In the genomic region with DNA sequence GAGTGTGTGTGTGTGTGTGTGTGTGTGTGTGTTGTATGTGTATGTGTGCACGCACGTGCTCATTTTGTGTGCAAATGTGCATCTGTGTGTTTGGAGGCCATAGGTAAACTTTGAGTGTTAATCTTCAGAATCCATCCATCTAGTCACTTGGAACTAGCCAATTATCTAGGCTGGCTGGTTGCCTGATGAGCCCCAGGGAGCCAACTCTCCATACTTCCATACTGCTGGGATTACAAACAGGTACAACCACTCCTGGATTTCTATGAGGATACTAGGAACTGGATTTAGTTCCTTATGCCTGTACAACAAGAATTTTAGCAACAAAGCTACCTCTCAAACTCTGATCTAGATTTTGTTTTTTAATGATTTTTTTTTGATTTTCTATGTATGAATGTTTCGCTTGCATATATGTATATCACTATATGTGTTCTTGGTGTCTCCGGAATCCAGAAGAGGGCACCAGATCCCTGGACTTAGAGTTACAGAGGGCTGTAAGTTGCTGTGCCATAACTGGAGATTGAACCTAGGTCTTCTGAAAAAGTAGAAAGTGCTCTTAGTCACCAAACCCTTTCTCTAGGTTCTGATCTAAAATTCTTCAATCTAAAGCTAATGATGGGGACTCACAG, we compare ENCODE assay signal across 12 mouse cellular contexts. TPM values are rescaled to one million over a fixed set of nuclear protein-coding genes. Genes with fewer than 3 reads are reported as not detected.
A peak's percentile ranks its signal among the peaks of the same experiment; 100 is the strongest.
DNase-seq lines count a peak whose midpoint lies in the region; ATAC-seq and TF ChIP-seq lines count a peak whose summit lies in the region.
"Had no signal": no experiment of that assay in that cellular context is flagged by ENCODE, and none has a peak within 500 bp of the region (broad histone marks: within the 10 kb centered on the region; RNA-seq: fewer than 3 reads in every experiment).

No protein-coding gene starts in this region.

- WGBS in forebrain, postnatal 0 days: 95% methylated on average over 4 of the region's 4 CpGs
- 95% methylated on average over 4 of the region's 4 CpGs for WGBS in forebrain, embryonic 13.5 days

- intact Hi-C loops in left cerebral cortex, adult 2 months (cut with DNase I): no loop called here

- H3K9ac ChIP-seq in forebrain, postnatal 0 days: no peak overlapping the region
- no peak overlapping the region for H3K9ac ChIP-seq in forebrain, embryonic 13.5 days
- H3K9ac ChIP-seq: liver, embryonic 13.5 days had no signal

- TF ChIP-seq CTCF in forebrain, postnatal 0 days (IDR thresholded peaks at IDR 0.05; ENCODE audit: low read depth): peak; percentile 37; the same call in 1 of the 2 replicates
- peak; percentile 32 for TF ChIP-seq CTCF in left cerebral cortex, adult 2 months (IDR thresholded peaks at IDR 0.05)
- TF ChIP-seq CTCF in Patski (IDR thresholded peaks at IDR 0.05): peak; percentile 56

- no peaks in the 10 kb centered on the region for H3K36me3 ChIP-seq in forebrain, postnatal 0 days (ENCODE audit: insufficient read depth)
- no peaks in the 10 kb centered on the region for H3K36me3 ChIP-seq in forebrain, embryonic 13.5 days (ENCODE audit: poor library complexity, severe bottlenecking)
- H3K36me3 ChIP-seq: liver, embryonic 13.5 days had no signal

- POLR2A ChIA-PET in Patski (lab: Charles Lee): no interaction called here

- no peak overlapping the region for H3K4me3 ChIP-seq in forebrain, postnatal 0 days (ENCODE audit: low read depth, low read length)
- H3K4me3 ChIP-seq in forebrain, embryonic 13.5 days: no peak overlapping the region
- no peak overlapping the region for H3K4me3 ChIP-seq in left cerebral cortex, adult 2 months
- H3K4me3 ChIP-seq: liver, embryonic 13.5 days had no signal

- H3K27me3 ChIP-seq in forebrain, postnatal 0 days (ENCODE audit: insufficient read depth, low read length): no peaks in the 10 kb centered on the region
- no peaks in the 10 kb centered on the region for H3K27me3 ChIP-seq in forebrain, embryonic 13.5 days
- H3K27me3 ChIP-seq in Patski: no peaks in the 10 kb centered on the region
- H3K27me3 ChIP-seq: liver, embryonic 13.5 days had no signal

- peak; percentile 45 for DNase-seq in forebrain, postnatal 0 days
- DNase-seq in left cerebral cortex, adult 2 months (ENCODE audit: extremely low spot score in 1 of 2, low spot score in 2 of 2): no peak
- no peak for DNase-seq in left cerebral cortex, adult 8-10 months (ENCODE audit: low spot score in 2 of 2)
- peak; percentile 44 for DNase-seq in 3T3-L1 (ENCODE audit: low read depth, low spot score)
- DNase-seq in Patski (ENCODE audit: low read depth, low spot score): no peak
- no peak for DNase-seq in adipocyte (ENCODE audit: low spot score)
- DNase-seq: adrenal gland, adult 8-10 months; gastrocnemius, postnatal 36 days; liver, embryonic 13.5 days had no signal

- no peaks in the 10 kb centered on the region for H3K9me3 ChIP-seq in forebrain, postnatal 0 days (ENCODE audit: low read length)
- H3K9me3 ChIP-seq in forebrain, embryonic 13.5 days (replicated peaks): no peaks in the 10 kb centered on the region
- H3K9me3 ChIP-seq: liver, embryonic 13.5 days had no signal

- ATAC-seq in forebrain, postnatal 0 days: peak; percentile 51; the same call in 1 of the 2 replicates
- no peak for ATAC-seq in forebrain, embryonic 13.5 days
- no peak for ATAC-seq in Patski
- no peak for ATAC-seq in erythroid progenitor cell, adult 5-6 weeks (replicated peaks; ENCODE audit: low FRiP score, poor library complexity, severe bottlenecking)
- ATAC-seq: CD4-positive, CD25-positive, alpha-beta regulatory T cell, adult 4 months had no signal

- no peaks in the 10 kb centered on the region for H3K4me1 ChIP-seq in forebrain, postnatal 0 days (ENCODE audit: insufficient read depth)
- no peaks in the 10 kb centered on the region for H3K4me1 ChIP-seq in forebrain, embryonic 13.5 days
- H3K4me1 ChIP-seq: liver, embryonic 13.5 days had no signal

- H3K27ac ChIP-seq in forebrain, postnatal 0 days (ENCODE audit: low read depth, low read length): no peak overlapping the region
- no peak overlapping the region for H3K27ac ChIP-seq in forebrain, embryonic 13.5 days
- H3K27ac ChIP-seq in left cerebral cortex, adult 2 months: no peak overlapping the region
- H3K27ac ChIP-seq: liver, embryonic 13.5 days had no signal

- CTCF ChIA-PET in Patski (lab: Charles Lee): interaction anchor here (1.0 to 5.2 kb wide), 9 partner anchors 7 to 369 kb away, joined by 3 to 19 read pairs (median 4); no protein-coding TSS in a partner anchor

- no peak overlapping the region for H3K4me2 ChIP-seq in forebrain, postnatal 0 days (ENCODE audit: low read depth)
- H3K4me2 ChIP-seq in forebrain, embryonic 13.5 days: no peak overlapping the region
- H3K4me2 ChIP-seq: liver, embryonic 13.5 days had no signal

- in situ Hi-C loops in Patski (cut with MboI; ENCODE audit: low pct_unique_long_range_greater_than_20kb): loop anchor here (5.0 to 25.0 kb wide), 3 partner anchors 36 to 668 kb away; no protein-coding TSS in a partner anchor

RNA-seq across cellular contexts. Expression of a gene that starts 32.4 kb away (rescaled TPM):
- total RNA-seq in forebrain, postnatal 0 days (2014; rRNA removed): 55.9 and 58.9 TPM in 2 replicates
- polyA plus RNA-seq in forebrain, postnatal 0 days (2015; fragmentation: Nextera tagmentation; extraction: Ambion mirVana): 25.0 and 28.3 TPM in 2 replicates
- 38.5 and 42.3 TPM in 2 replicates for polyA plus RNA-seq in forebrain, embryonic 13.5 days (2015; fragmentation: Nextera tagmentation; extraction: Ambion mirVana)
- 10 to 100 TPM; 21.0 to 24.2 TPM for total RNA-seq in left cerebral cortex, adult 2 months (2021)
- 10 to 100 TPM; 23.4 to 28.3 (median 25.5) TPM for total RNA-seq in left cerebral cortex, adult 8-10 months (2022)
- polyA plus RNA-seq in Patski (2021): 59.2 TPM
- 10.1 and 19.7 TPM in 2 replicates for total RNA-seq in erythroid progenitor cell, adult 5-6 weeks (2015; ENCODE audit: low replicate concordance)
- total RNA-seq in erythroid progenitor cell, adult 5-6 weeks (2017; ENCODE audit: low replicate concordance): 7.7 and 11.7 TPM in 2 replicates

Comparison
In these comparisons a context has a peak if more than half of its experiments do, and no peak if none do; other contexts are left out.
1. DNase-seq: peak in forebrain, postnatal 0 days (single experiment) and 3T3-L1 (single experiment); none in left cerebral cortex, adult 2 months (0 of 2), left cerebral cortex, adult 8-10 months (0 of 2), Patski (single experiment) and adipocyte (single experiment).
2. Peak in every context shown above with its lines, with median percentiles within 50 percentile points of each other: CTCF ChIP-seq.